Mouse (Mus musculus) hindbrain, embryonic 12.5 days (tissue): ENCODE measurements at regions not wholly inside any gene's neighbourhood (a gene's known extent, or its start where the extent isn't known, plus 50 kb on each side); places are given as distances from the start of the nearest gene placed in this dataset.
A peak's percentile ranks its signal among the peaks of the same experiment; 100 is the strongest.
"Not testable (repeated sequence)": the region's sequence is repeated elsewhere in the genome, so short reads cannot be mapped to it uniquely, and the experiment has no call there.

ENCODE experiments used
- ATAC-seq: fragments of 200-750 bp; cut with Nextera tagmentation; 2 replicates; pipeline ENCODE4 v1.8.0; 2017; ENCODE audit warnings: moderate TSS enrichment; ENCODE audit not compliant: low FRiP score
- H3K27ac ChIP-seq: fragments of 300-500 bp; sonication (generic); 2 replicates; pipeline ENCODE4 v1.5.1; 2016; ENCODE audit warnings: mild to moderate bottlenecking
- H3K27me3 ChIP-seq: fragments of 300-500 bp; sonication (generic); 2 replicates; pipeline ENCODE4 v1.6.1; 2016; ENCODE audit warnings: mild to moderate bottlenecking
- H3K36me3 ChIP-seq: fragments of 300-500 bp; sonication (generic); 2 replicates; pipeline ENCODE4 v1.6.1; 2016; ENCODE audit warnings: mild to moderate bottlenecking
- H3K4me1 ChIP-seq: fragments of 300-500 bp; sonication (generic); 2 replicates; pipeline ENCODE4 v1.6.1; 2016
- H3K4me2 ChIP-seq: fragments of 300-500 bp; sonication (generic); replicated peaks from 2 replicates; pipeline ENCODE4 v1.6.1; 2016; ENCODE audit warnings: mild to moderate bottlenecking
- H3K4me3 ChIP-seq: fragments of 300-500 bp; sonication (generic); 2 replicates; pipeline ENCODE4 v1.5.1; 2016; ENCODE audit warnings: mild to moderate bottlenecking
- H3K9ac ChIP-seq: fragments of 300-500 bp; sonication (generic); 2 replicates; pipeline ENCODE4 v1.6.1; 2016; ENCODE audit warnings: mild to moderate bottlenecking, moderate library complexity
- H3K9me3 ChIP-seq: fragments of 300-500 bp; sonication (generic); replicated peaks from 2 replicates; pipeline ENCODE4 v1.6.1; 2016; ENCODE audit warnings: mild to moderate bottlenecking
- WGBS: fragments of 180-500 bp; shearing (Covaris S2); methylation state at CpG from one replicate; pipeline ENCODE4 v1.1.7; 2016; 5-methylcytosine and 5-hydroxymethylcytosine counted together

- Histone ChIP-seq H3K4me3 (no peak overlapping the region), H3K4me1 (no peaks in the 10 kb centered on the region), H3K4me2 (no peak overlapping the region), H3K36me3 (no peaks in the 10 kb centered on the region), H3K9ac (no peak overlapping the region), H3K27ac (no peak overlapping the region), H3K9me3 (no peaks in the 10 kb centered on the region), H3K27me3 (no peaks in the 10 kb centered on the region)
- WGBS = 47% methylated on average over 1 of the region's 1 CpGs
- no peak for ATAC-seq
Measured at GRCm38 (mm10) chr13:4348890-4349289, 69.7 kb upstream of the Akr1c12 start.

- Histone ChIP-seq H3K9me3 (no peaks in the 10 kb centered on the region), H3K36me3 (no peaks in the 10 kb centered on the region), H3K4me3 (no peak overlapping the region), H3K27ac (no peak overlapping the region), H3K9ac (no peak overlapping the region), H3K4me1 (no peaks in the 10 kb centered on the region), H3K27me3 (no peaks in the 10 kb centered on the region), H3K4me2 (no peak overlapping the region)
- no peak for ATAC-seq
- WGBS = 79% methylated on average over 3 of the region's 3 CpGs
Measured at GRCm38 (mm10) chr13:4350601-4351000, 71.4 kb upstream of the Akr1c12 start.

- not testable (repeated sequence) for H3K9me3 ChIP-seq, H3K9ac ChIP-seq, H3K27ac ChIP-seq, H3K27me3 ChIP-seq, H3K4me1 ChIP-seq, H3K36me3 ChIP-seq, ATAC-seq
- peak overlapping the region; percentile 10; the same call in 1 of the 2 replicates for H3K4me3 ChIP-seq
- peak overlapping the region; percentile 36 for H3K4me2 ChIP-seq
- WGBS = 23% methylated on average over 8 of the region's 8 CpGs
Measured at GRCm38 (mm10) chr13:4376654-4377053, 57.5 kb upstream of the Akr1c6 start.
